Mouse (Mus musculus) heart, embryonic 10.5 days (tissue): ENCODE results near the gene Slc37a3. TPM values are rescaled to one million over a fixed set of nuclear protein-coding genes. Genes with fewer than 3 reads are reported as not detected.
A peak's percentile ranks its signal among the peaks of the same experiment; 100 is the strongest.
"Not testable (repeated sequence)": the region's sequence is repeated elsewhere in the genome, so short reads cannot be mapped to it uniquely, and the experiment has no call there.

Source experiments
- DNase-seq: peaks from one replicate; pipeline ENCODE4 v3.0.0-alpha.2; 2017; ENCODE audit warnings: low spot score
- H3K27ac ChIP-seq: fragments of 300-500 bp; sonication (generic); 2 replicates; pipeline ENCODE4 v1.5.1; 2016; ENCODE audit warnings: mild to moderate bottlenecking
- H3K27me3 ChIP-seq: fragments of 300-500 bp; sonication (generic); 2 replicates; pipeline ENCODE4 v1.6.1; 2016; ENCODE audit warnings: mild to moderate bottlenecking; ENCODE audit not compliant: poor library complexity, insufficient read depth, severe bottlenecking
- H3K36me3 ChIP-seq: fragments of 300-500 bp; sonication (generic); 2 replicates; pipeline ENCODE4 v1.6.1; 2016; ENCODE audit warnings: mild to moderate bottlenecking, moderate library complexity
- H3K4me1 ChIP-seq: fragments of 300-500 bp; sonication (generic); 2 replicates; pipeline ENCODE4 v1.6.1; 2016; ENCODE audit warnings: mild to moderate bottlenecking
- H3K4me3 ChIP-seq: fragments of 300-500 bp; sonication (generic); 2 replicates; pipeline ENCODE4 v1.5.1; 2016; ENCODE audit warnings: mild to moderate bottlenecking, moderate library complexity
- H3K9me3 ChIP-seq: fragments of 300-500 bp; sonication (generic); 2 replicates; pipeline ENCODE4 v1.6.1; 2016; ENCODE audit warnings: mild to moderate bottlenecking, moderate library complexity
- WGBS: fragments of 180-500 bp; shearing (Covaris S2); methylation state at CpG from one replicate; pipeline ENCODE4 v1.1.7; 2016; 5-methylcytosine and 5-hydroxymethylcytosine counted together
- polyA plus RNA-seq: library from polyadenylated mRNA; unstranded; fragments of >200 nt; fragmentation: Nextera tagmentation; extraction: Ambion mirVana; gene quantifications from 2 replicates; pipeline ENCODE4 v1.2.1, GENCODE M21; 2016

The Slc37a3 gene
- 39.9 and 41.7 TPM in 2 replicates for polyA plus RNA-seq

GRCm38 (mm10) chr6:39377311-39377827 is at the start of gene Slc37a3:
Slc37a3 (minus strand) TSS chr6:39377675.
- Histone ChIP-seq H3K4me3 (peak within 1 kb of the TSS; percentile 97), H3K4me1 (peaks cover 9% of the 10 kb centered on the region), H3K9me3 (no peaks in the 10 kb centered on the region), H3K27me3 (peaks cover 6% of the 10 kb centered on the region; the same call in 1 of the 2 replicates), H3K36me3 (peaks cover 14% of the 10 kb centered on the region), H3K27ac (peak within 1 kb of the TSS; percentile 94)
- peak; percentile 95 for DNase-seq
- WGBS = under 1% methylated on average over 43 of the region's 43 CpGs

- no peaks in the 10 kb centered on the region for H3K36me3 ChIP-seq
- peaks cover 12% of the 10 kb centered on the region; the same call in 1 of the 2 replicates for H3K27me3 ChIP-seq
- 81% methylated on average over 4 of the region's 4 CpGs for WGBS
- no peak for DNase-seq
- no peaks in the 10 kb centered on the region for H3K4me1 ChIP-seq
- no peak overlapping the region for H3K27ac ChIP-seq
- no peak overlapping the region for H3K4me3 ChIP-seq
- H3K9me3 ChIP-seq = no peaks in the 10 kb centered on the region
These were observed 49.2 kb upstream of the Slc37a3 start for GRCm38 (mm10) chr6:39426725-39427124.

GRCm38 (mm10) chr6:39425181-39425580 is 47.7 kb upstream of the Slc37a3 start:
- 61% methylated on average over 2 of the region's 2 CpGs for WGBS
- Histone ChIP-seq H3K9me3 (no peaks in the 10 kb centered on the region), H3K36me3 (no peaks in the 10 kb centered on the region), H3K4me3 (no peak overlapping the region), H3K4me1 (peaks cover 3% of the 10 kb centered on the region; the same call in 1 of the 2 replicates), H3K27ac (no peak overlapping the region), H3K27me3 (peaks cover 17% of the 10 kb centered on the region; the same call in 1 of the 2 replicates)
- no peak for DNase-seq

- no peaks in the 10 kb centered on the region for H3K36me3 ChIP-seq
- peaks cover 6% of the 10 kb centered on the region; the same call in 1 of the 2 replicates for H3K4me1 ChIP-seq
- H3K9me3 ChIP-seq = no peaks in the 10 kb centered on the region
- no peak overlapping the region for H3K4me3 ChIP-seq
- H3K27ac ChIP-seq = no peak overlapping the region
- 77% methylated on average over 7 of the region's 7 CpGs for WGBS
- DNase-seq = no peak
- peaks cover 19% of the 10 kb centered on the region for H3K27me3 ChIP-seq
These were observed 46.2 kb upstream of the Slc37a3 start for GRCm38 (mm10) chr6:39423686-39424085.

GRCm38 (mm10) chr6:39423130-39423551 is 45.7 kb upstream of the Slc37a3 start:
- H3K27ac ChIP-seq = no peak overlapping the region
- peaks cover 6% of the 10 kb centered on the region; the same call in 1 of the 2 replicates for H3K4me1 ChIP-seq
- H3K36me3 ChIP-seq = no peaks in the 10 kb centered on the region
- H3K4me3 ChIP-seq = no peak overlapping the region
- peaks cover 24% of the 10 kb centered on the region for H3K27me3 ChIP-seq
- DNase-seq = no peak
- H3K9me3 ChIP-seq = no peaks in the 10 kb centered on the region
- WGBS = 43% methylated on average over 6 of the region's 6 CpGs

GRCm38 (mm10) chr6:39420867-39421266 is 43.4 kb upstream of the Slc37a3 start:
- peaks cover 6% of the 10 kb centered on the region; the same call in 1 of the 2 replicates for H3K4me1 ChIP-seq
- no peaks in the 10 kb centered on the region for H3K36me3 ChIP-seq
- H3K4me3 ChIP-seq = peak overlapping the region; percentile 96; the same call in 1 of the 2 replicates
- DNase-seq = no peak
- no peaks in the 10 kb centered on the region for H3K9me3 ChIP-seq
- 31% methylated on average over 4 of the region's 4 CpGs for WGBS
- peaks cover 27% of the 10 kb centered on the region for H3K27me3 ChIP-seq
- no peak overlapping the region for H3K27ac ChIP-seq

- Histone ChIP-seq H3K27me3 (peaks cover 27% of the 10 kb centered on the region), H3K27ac (peak within 1 kb of the TSS; percentile 90), H3K4me1 (peaks cover 6% of the 10 kb centered on the region; the same call in 1 of the 2 replicates), H3K36me3 (no peaks in the 10 kb centered on the region), H3K9me3 (no peaks in the 10 kb centered on the region), H3K4me3 (peak within 1 kb of the TSS; percentile 96)
- WGBS = under 1% methylated on average over 82 of the region's 82 CpGs
- DNase-seq = peak; percentile 91
These were observed 42.6 kb upstream of the Slc37a3 start, which contains the start of gene Mkrn1 for GRCm38 (mm10) chr6:39419851-39420721. Mkrn1 (minus strand) TSS chr6:39420462.

- Histone ChIP-seq H3K4me3 (peak overlapping the region; percentile 96), H3K4me1 (peaks cover 6% of the 10 kb centered on the region; the same call in 1 of the 2 replicates), H3K9me3 (no peaks in the 10 kb centered on the region), H3K36me3 (no peaks in the 10 kb centered on the region), H3K27me3 (peaks cover 27% of the 10 kb centered on the region), H3K27ac (peak overlapping the region; percentile 90)
- peak; percentile 81 for DNase-seq
- under 1% methylated on average over 43 of the region's 43 CpGs for WGBS
These were observed 41.9 kb upstream of the Slc37a3 start for GRCm38 (mm10) chr6:39419386-39419850.

- not testable (repeated sequence) for H3K4me3 ChIP-seq, H3K4me1 ChIP-seq, DNase-seq, H3K36me3 ChIP-seq, H3K27ac ChIP-seq, H3K9me3 ChIP-seq
- peaks cover 15% of the 10 kb centered on the region; the same call in 1 of the 2 replicates for H3K27me3 ChIP-seq
These were observed 39.2 kb upstream of the Slc37a3 start for GRCm38 (mm10) chr6:39416654-39417053.

GRCm38 (mm10) chr6:39415762-39416161 is 38.3 kb upstream of the Slc37a3 start:
- H3K4me1 ChIP-seq = peaks cover 6% of the 10 kb centered on the region; the same call in 1 of the 2 replicates
- H3K4me3 ChIP-seq = no peak overlapping the region
- no peak overlapping the region for H3K27ac ChIP-seq
- no peaks in the 10 kb centered on the region for H3K9me3 ChIP-seq
- H3K27me3 ChIP-seq = peaks cover 10% of the 10 kb centered on the region; the same call in 1 of the 2 replicates
- WGBS = 42% methylated on average over 3 of the region's 5 CpGs
- no peaks in the 10 kb centered on the region for H3K36me3 ChIP-seq
- no peak for DNase-seq

- Histone ChIP-seq H3K27ac (no peak overlapping the region), H3K27me3 (peaks cover 10% of the 10 kb centered on the region; the same call in 1 of the 2 replicates), H3K4me3 (no peak overlapping the region), H3K36me3 (peaks cover 6% of the 10 kb centered on the region; the same call in 1 of the 2 replicates), H3K4me1 (0 out of 2 replicates have a peak, but pooled peaks cover 3% of the 10 kb centered on the region), H3K9me3 (no peaks in the 10 kb centered on the region)
- DNase-seq = no peak
- WGBS = 85% methylated on average over 1 of the region's 1 CpGs
These were observed 36.6 kb upstream of the Slc37a3 start for GRCm38 (mm10) chr6:39414106-39414505.

- WGBS = 82% methylated on average over 5 of the region's 5 CpGs
- H3K27ac ChIP-seq = no peak overlapping the region
- no peak overlapping the region for H3K4me3 ChIP-seq
- no peaks in the 10 kb centered on the region; the same call in 1 of the 2 replicates for H3K4me1 ChIP-seq
- DNase-seq = no peak
- H3K36me3 ChIP-seq = peaks cover 22% of the 10 kb centered on the region
- H3K9me3 ChIP-seq = no peaks in the 10 kb centered on the region
- no peaks in the 10 kb centered on the region for H3K27me3 ChIP-seq
These were observed 29.0 kb upstream of the Slc37a3 start for GRCm38 (mm10) chr6:39406480-39406879.

- peaks cover 31% of the 10 kb centered on the region for H3K36me3 ChIP-seq
- H3K4me3 ChIP-seq = no peak overlapping the region
- no peak overlapping the region for H3K27ac ChIP-seq
- H3K4me1 ChIP-seq = no peaks in the 10 kb centered on the region; the same call in 1 of the 2 replicates
- no peak for DNase-seq
- 90% methylated on average over 2 of the region's 2 CpGs for WGBS
- H3K9me3 ChIP-seq = no peaks in the 10 kb centered on the region
- no peaks in the 10 kb centered on the region for H3K27me3 ChIP-seq
These were observed 25.7 kb upstream of the Slc37a3 start for GRCm38 (mm10) chr6:39403136-39403535.
